Mouse (Mus musculus): ENCODE measurements around the gene Htatip2.

- TF ChIP-seq GATA1 (IDR thresholded peaks at IDR 0.05; ENCODE audit: borderline replicate concordance, low read length) (no peak), FLI1 (IDR thresholded peaks at IDR 0.05; ENCODE audit: low read length) (no peak)
Observed at GRCm38 (mm10) chr7:49741923-49742322, 17.0 kb upstream of the Htatip2 start.

Data from megakaryocyte, embryonic 14.5 days (primary cell).